Mouse (Mus musculus) left cerebral cortex, postnatal 10 days (tissue): ENCODE data around the gene Trim2. TPM values are rescaled to one million over a fixed set of nuclear protein-coding genes. Genes with fewer than 3 reads are reported as not detected.

Experiments used
- DNase-seq, 2 experiments: peaks; one replicate each; pipeline ENCODE4 v3.0.0; 2021 to 2022; ENCODE audit warnings: low spot score in 2 of 2, mixed read lengths in 1 of 2; ENCODE audit errors: extremely low spot score in 1 of 2
- intact Hi-C: fragments of 180-260 bp; cut with DNase I; formaldehyde crosslinking; loops from one replicate; pipeline ENCODE4 v1.15.1; 2025
- total RNA-seq, 2 experiments: library from RNA; stranded (reverse); gene quantifications; 2 replicates each; pipeline ENCODE4 v1.2.3; 2021

Trim2 gene
- total RNA-seq, 2 experiments from 2014 or later, result 186 to 212 TPM

GRCm38 (mm10) chr3:84215743-84216360 lies 90.8 kb downstream of the Trim2 start:
- intact Hi-C loops, result loop anchor here (5.0 kb wide), 1 partner anchor 41 kb away; no protein-coding TSS in a partner anchor
- DNase-seq, result no peak

GRCm38 (mm10) chr3:84215253-84215652 lies 91.4 kb downstream of the Trim2 start:
- intact Hi-C loops, result loop anchor here (5.0 kb wide), 1 partner anchor 42 kb away; no protein-coding TSS in a partner anchor
- peak in 1 of 2 experiments; percentile 56 for DNase-seq

- intact Hi-C loops, result no loop called here
- peak in 1 of 2 experiments; percentile 59 for DNase-seq
These were observed 92.2 kb downstream of the Trim2 start for GRCm38 (mm10) chr3:84214501-84214900.

- intact Hi-C loops, result no loop called here
- DNase-seq, result no peak
These were observed 95.3 kb downstream of the Trim2 start for GRCm38 (mm10) chr3:84211340-84211875.

- no peak for DNase-seq
- intact Hi-C loops, result no loop called here
These were observed 97.7 kb downstream of the Trim2 start for GRCm38 (mm10) chr3:84208917-84209513.

GRCm38 (mm10) chr3:84208475-84208874 lies 98.2 kb downstream of the Trim2 start:
- intact Hi-C loops, result no loop called here
- no peak for DNase-seq

- intact Hi-C loops, result no loop called here
- DNase-seq, result no peak
These were observed 99.3 kb downstream of the Trim2 start for GRCm38 (mm10) chr3:84207366-84207765.

- no peak for DNase-seq
- intact Hi-C loops, result no loop called here
These were observed 100.6 kb downstream of the Trim2 start for GRCm38 (mm10) chr3:84206106-84206505.

- intact Hi-C loops, result no loop called here
These were observed 101.0 kb downstream of the Trim2 start for GRCm38 (mm10) chr3:84205650-84206049.

GRCm38 (mm10) chr3:84204640-84205039 lies 102.0 kb downstream of the Trim2 start:
- intact Hi-C loops, result no loop called here
- DNase-seq, result no peak

More at GRCm38 (mm10) chr3:84205650-84206049, 101.0 kb downstream of the Trim2 start:
- DNase-seq, result no peak

- DNase-seq, result no peak
- intact Hi-C loops, result no loop called here
These were observed 105.9 kb downstream of the Trim2 start for GRCm38 (mm10) chr3:84200559-84201420.

GRCm38 (mm10) chr3:84199516-84199915 lies 107.2 kb downstream of the Trim2 start:
- DNase-seq, result no peak
- intact Hi-C loops, result no loop called here

- intact Hi-C loops, result no loop called here
- no peak for DNase-seq
These were observed 108.4 kb downstream of the Trim2 start for GRCm38 (mm10) chr3:84198229-84198628.

GRCm38 (mm10) chr3:84193881-84194280 lies 112.8 kb downstream of the Trim2 start:
- intact Hi-C loops, result no loop called here
- DNase-seq, result no peak

GRCm38 (mm10) chr3:84191141-84191881 lies 115.4 kb downstream of the Trim2 start:
- intact Hi-C loops, result no loop called here
- DNase-seq, result no peak

GRCm38 (mm10) chr3:84190513-84191061 lies 116.1 kb downstream of the Trim2 start:
- peak in 1 of 2 experiments; percentile 34 for DNase-seq

GRCm38 (mm10) chr3:84189629-84190173 lies 117.0 kb downstream of the Trim2 start:
- intact Hi-C loops, result no loop called here

More at GRCm38 (mm10) chr3:84190513-84191061, 116.1 kb downstream of the Trim2 start:
- intact Hi-C loops, result no loop called here

GRCm38 (mm10) chr3:84181717-84182116 lies 125.0 kb downstream of the Trim2 start:
- no peak for DNase-seq
- intact Hi-C loops, result no loop called here

More at GRCm38 (mm10) chr3:84189629-84190173, 117.0 kb downstream of the Trim2 start:
- no peak for DNase-seq
